Mouse (Mus musculus): ENCODE measurements at regions not wholly inside any gene's neighbourhood (a gene's known extent, or its start where the extent isn't known, plus 50 kb on each side); places are given as distances from the start of the nearest gene placed in this dataset.

DNA sequence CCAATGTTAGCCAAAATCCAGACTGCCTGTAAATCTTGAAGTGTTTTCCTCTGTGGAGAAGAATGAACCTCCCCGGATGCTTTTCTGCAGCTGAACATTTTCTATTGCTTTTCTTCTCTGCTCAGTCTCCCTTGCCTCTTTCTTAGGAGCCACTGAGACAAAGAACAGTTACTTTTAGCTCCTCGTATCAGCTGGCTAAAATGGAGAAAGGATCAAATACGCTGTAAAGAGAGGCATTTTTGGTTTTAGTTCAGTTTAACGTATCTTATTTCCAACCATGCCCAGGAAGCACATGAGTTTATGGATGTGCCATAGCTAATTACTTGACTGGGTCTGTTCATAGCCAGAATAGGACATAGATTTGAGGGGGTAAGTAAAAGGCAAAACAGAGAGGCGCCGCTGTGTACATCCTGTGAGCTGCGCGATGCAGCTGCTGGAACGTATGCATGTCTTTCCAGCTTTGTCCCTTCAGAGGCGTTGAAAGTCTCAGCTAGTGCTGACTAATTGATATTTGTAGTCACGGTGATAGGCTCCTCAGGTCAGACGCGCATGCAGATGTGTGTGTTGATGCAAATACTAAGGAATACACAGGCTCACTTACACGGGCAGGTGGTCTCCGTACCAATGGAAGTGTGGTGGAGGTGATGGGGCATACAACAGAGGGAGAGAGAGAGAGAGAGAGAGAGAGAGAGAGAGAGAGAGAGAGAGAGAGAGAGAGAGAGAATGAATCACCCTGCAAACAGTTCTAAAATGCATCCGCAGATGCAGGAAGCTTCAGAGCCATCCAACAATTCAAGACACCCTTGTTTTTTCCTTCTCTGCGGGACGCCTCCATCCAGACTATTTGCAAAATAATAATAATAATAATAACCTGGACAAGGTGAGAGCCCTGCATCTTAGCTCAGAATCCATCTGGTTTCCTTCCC lies 216.5 kb upstream of the Ubash3b start:
- TF ChIP-seq CTCF (IDR thresholded peaks at IDR 0.05; ENCODE audit: borderline replicate concordance, control insufficient read depth, extremely low read depth, insufficient read depth, low read length, poor library complexity) (no peak), POLR2A (IDR thresholded peaks at IDR 0.05; ENCODE audit: control insufficient read depth, extremely low read depth, insufficient read depth, low read length, poor library complexity) (no peak)
